Comparison of ENCODE assay signal across 24 mouse cellular contexts in the genomic region with DNA sequence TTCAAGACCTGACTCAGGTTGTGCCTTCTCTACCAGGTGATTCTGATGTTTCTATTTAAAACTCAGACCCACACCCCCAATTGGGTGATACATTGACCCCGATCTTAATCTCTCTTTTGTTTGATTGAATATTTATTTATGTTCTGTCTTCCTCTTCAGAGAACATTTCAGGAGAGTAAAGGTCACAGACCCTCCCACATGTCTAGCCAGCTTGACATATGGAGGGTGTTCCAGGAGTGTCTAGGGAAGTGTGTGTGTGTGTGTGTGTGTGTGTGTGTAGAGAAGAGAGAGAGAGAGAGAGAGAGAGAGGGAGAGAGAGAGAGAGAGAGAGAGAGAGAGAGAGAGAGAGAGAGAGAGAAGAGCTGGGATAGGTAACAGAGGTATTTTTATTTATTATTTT. TPM values are rescaled to one million over a fixed set of nuclear protein-coding genes. Genes with fewer than 3 reads are reported as not detected.
"Had no signal": no experiment of that assay in that cellular context is flagged by ENCODE, and none has a peak within 500 bp of the region (broad histone marks: within the 10 kb centered on the region; RNA-seq: fewer than 3 reads in every experiment).

No protein-coding gene starts in this region.

- H3K27me3 ChIP-seq: liver, embryonic 15.5 days; midbrain, embryonic 13.5 days; midbrain, embryonic 15.5 days; neural tube, embryonic 13.5 days; neural tube, embryonic 15.5 days had no signal

- ATAC-seq: midbrain, embryonic 13.5 days; midbrain, embryonic 15.5 days had no signal

- H3K4me3 ChIP-seq: liver, embryonic 13.5 days; liver, embryonic 15.5 days; midbrain, embryonic 13.5 days; midbrain, embryonic 15.5 days; neural tube, embryonic 13.5 days; neural tube, embryonic 15.5 days had no signal

- H3K9me3 ChIP-seq: liver, embryonic 13.5 days; liver, embryonic 15.5 days; midbrain, embryonic 13.5 days; midbrain, embryonic 15.5 days; neural tube, embryonic 13.5 days; neural tube, embryonic 15.5 days had no signal

- H3K27ac ChIP-seq: liver, embryonic 13.5 days; liver, embryonic 15.5 days; midbrain, embryonic 13.5 days; midbrain, embryonic 15.5 days; neural tube, embryonic 13.5 days; neural tube, embryonic 15.5 days had no signal

- H3K9ac ChIP-seq: liver, embryonic 13.5 days; liver, embryonic 15.5 days; lung, embryonic 14.5 days; midbrain, embryonic 13.5 days; midbrain, embryonic 15.5 days; neural tube, embryonic 13.5 days; neural tube, embryonic 15.5 days had no signal

- DNase-seq: liver, embryonic 13.5 days; lung, adult 18-20 months; lung, embryonic 14.5 days; lung, postnatal 10 days; lung, postnatal 4 days; retina, postnatal 1 day; right cerebral cortex, adult 18-20 months; right cerebral cortex, postnatal 25 days; right cerebral cortex, postnatal 4 days; thymus, adult 2 months; thymus, postnatal 25 days had no signal

- H3K4me2 ChIP-seq: liver, embryonic 13.5 days; liver, embryonic 15.5 days; lung, embryonic 14.5 days; midbrain, embryonic 11.5 days; midbrain, embryonic 13.5 days; midbrain, embryonic 15.5 days; neural tube, embryonic 13.5 days; neural tube, embryonic 15.5 days had no signal

- H3K4me1 ChIP-seq: midbrain, embryonic 13.5 days; midbrain, embryonic 15.5 days; neural tube, embryonic 13.5 days; neural tube, embryonic 15.5 days had no signal

- H3K36me3 ChIP-seq: liver, embryonic 13.5 days; liver, embryonic 15.5 days; midbrain, embryonic 13.5 days; midbrain, embryonic 15.5 days; neural tube, embryonic 13.5 days; neural tube, embryonic 15.5 days had no signal

RNA-seq across cellular contexts. Expression of a gene that starts 1.2 kb away (rescaled TPM):
- total RNA-seq: megakaryocyte, adult 5-6 weeks; midbrain, postnatal 0 days; monocyte, adult 5-6 weeks had no signal
- polyA plus RNA-seq: liver, embryonic 13.5 days; lung, embryonic 14.5 days; lung, embryonic 16.5 days; midbrain, embryonic 11.5 days; midbrain, embryonic 13.5 days; midbrain, postnatal 0 days; neural tube, embryonic 11.5 days; neural tube, embryonic 13.5 days had no signal

RNA-seq across cellular contexts. Expression of a gene that starts 43.2 kb away (rescaled TPM):
- total RNA-seq: megakaryocyte, adult 5-6 weeks; midbrain, postnatal 0 days; monocyte, adult 5-6 weeks had no signal
- polyA plus RNA-seq: liver, embryonic 13.5 days; liver, embryonic 15.5 days; lung, embryonic 14.5 days; lung, embryonic 16.5 days; midbrain, embryonic 11.5 days; midbrain, embryonic 13.5 days; midbrain, embryonic 15.5 days; midbrain, postnatal 0 days; neural tube, embryonic 11.5 days; neural tube, embryonic 13.5 days; neural tube, embryonic 15.5 days; stomach, embryonic 16.5 days had no signal

RNA-seq across cellular contexts. Expression of a gene that starts 54.7 kb away (rescaled TPM):
- total RNA-seq: megakaryocyte, adult 5-6 weeks; midbrain, postnatal 0 days; monocyte, adult 5-6 weeks had no signal
- polyA plus RNA-seq: liver, embryonic 13.5 days; liver, embryonic 15.5 days; lung, embryonic 14.5 days; lung, embryonic 16.5 days; midbrain, embryonic 11.5 days; midbrain, embryonic 13.5 days; midbrain, embryonic 15.5 days; midbrain, postnatal 0 days; neural tube, embryonic 11.5 days; neural tube, embryonic 13.5 days; neural tube, embryonic 15.5 days; stomach, embryonic 16.5 days; testis, adult 2 months had no signal
